Mouse (Mus musculus): Measurements from ENCODE around the gene Sh3bp5.

The Sh3bp5 gene

GRCm38 (mm10) chr14:31393546-31393890 lies 42.4 kb downstream of the Sh3bp5 start:
- DNase-seq (ENCODE audit: low spot score in 2 of 2) = no peak

GRCm38 (mm10) chr14:31392873-31393545 lies 42.9 kb downstream of the Sh3bp5 start:
- peak; percentile 54 to 71 for DNase-seq (ENCODE audit: low spot score in 2 of 2)

DNA sequence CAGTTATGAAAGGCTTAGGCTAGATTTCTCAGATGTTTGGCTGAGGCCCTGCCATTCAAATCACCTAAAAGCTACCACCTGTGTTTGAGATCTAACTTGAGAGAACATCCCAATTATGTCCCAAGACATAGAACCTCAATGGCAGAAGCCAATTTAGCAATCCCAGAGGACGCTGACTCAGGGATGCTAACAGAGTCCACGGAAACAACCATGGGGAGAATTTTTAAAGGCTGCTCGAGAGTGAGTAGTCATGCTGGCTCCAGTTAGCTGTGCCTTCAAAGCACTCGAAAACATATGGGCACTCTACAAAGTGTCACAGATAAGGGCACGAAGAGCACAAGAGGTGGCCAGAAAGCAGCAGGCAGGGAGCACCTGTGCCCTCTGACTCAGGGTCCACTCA lies 43.6 kb downstream of the Sh3bp5 start:
- DNase-seq (ENCODE audit: low spot score in 2 of 2) = no peak

DNA sequence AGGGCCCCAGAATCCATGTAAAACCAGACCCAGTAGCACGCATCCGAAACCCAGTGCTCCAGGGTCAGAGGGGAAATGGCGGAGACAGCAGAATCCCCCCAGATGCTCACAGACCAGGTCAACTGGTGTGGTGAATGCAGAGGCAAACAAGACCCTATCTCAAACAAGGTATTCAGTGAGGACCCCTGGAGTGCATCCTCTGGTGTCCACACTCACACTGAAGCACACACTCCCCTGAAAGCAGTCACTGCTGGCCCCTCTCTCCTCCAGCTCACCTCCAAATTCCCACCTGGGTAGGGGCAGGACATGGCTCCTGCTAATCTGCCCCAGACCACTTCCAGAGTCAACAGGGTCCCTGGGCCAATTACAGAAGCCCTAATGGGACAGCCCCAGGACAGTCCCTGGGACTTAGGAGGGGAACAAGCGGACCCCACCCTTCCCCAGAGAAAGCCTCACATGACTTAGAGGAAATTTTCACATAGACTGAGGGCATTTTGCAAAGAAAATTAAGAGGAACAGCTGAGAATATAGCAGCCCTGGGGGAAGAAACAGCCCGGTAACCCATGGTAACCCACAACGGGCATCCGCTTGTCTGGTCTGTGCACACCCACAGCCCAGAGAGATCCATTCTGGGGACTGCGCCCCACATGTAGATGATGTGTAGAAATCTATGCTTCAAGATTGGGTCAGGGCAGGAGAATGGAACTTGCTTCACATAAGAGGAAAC lies 46.3 kb downstream of the Sh3bp5 start:
- DNase-seq (ENCODE audit: low spot score in 2 of 2) = no peak

GRCm38 (mm10) chr14:31388086-31388872 lies 47.6 kb downstream of the Sh3bp5 start:
- no peak for DNase-seq (ENCODE audit: low spot score in 2 of 2)

- no peak for DNase-seq (ENCODE audit: low spot score in 2 of 2)
Observed at GRCm38 (mm10) chr14:31387301-31387981, 48.4 kb downstream of the Sh3bp5 start.

GRCm38 (mm10) chr14:31385977-31386697 lies 49.7 kb downstream of the Sh3bp5 start:
- DNase-seq (ENCODE audit: low spot score in 2 of 2) = peak; percentile 76 to 77

DNA sequence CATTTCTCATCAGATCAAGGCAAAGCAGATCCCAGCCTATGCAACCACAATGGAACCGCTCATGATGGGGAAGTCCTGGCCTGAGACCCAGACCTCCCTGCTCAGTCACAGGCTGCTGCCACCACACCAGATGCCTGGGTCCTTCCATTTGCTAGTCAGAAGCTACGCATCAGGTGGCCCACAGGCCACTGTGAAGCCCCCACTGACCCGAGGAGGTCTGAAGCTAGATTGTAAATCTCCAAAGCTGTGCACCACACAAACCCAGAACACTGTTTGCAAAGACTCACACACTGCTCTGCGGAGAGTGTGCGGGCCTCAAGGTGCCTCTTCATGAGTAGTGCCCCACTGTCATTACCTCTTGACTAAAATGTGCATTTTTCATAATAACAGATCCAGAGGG lies 50.5 kb downstream of the Sh3bp5 start:
- DNase-seq (ENCODE audit: low spot score in 2 of 2) = no peak

GRCm38 (mm10) chr14:31384366-31385323 lies 51.2 kb downstream of the Sh3bp5 start:
- DNase-seq (ENCODE audit: low spot score in 2 of 2) = no peak

DNA sequence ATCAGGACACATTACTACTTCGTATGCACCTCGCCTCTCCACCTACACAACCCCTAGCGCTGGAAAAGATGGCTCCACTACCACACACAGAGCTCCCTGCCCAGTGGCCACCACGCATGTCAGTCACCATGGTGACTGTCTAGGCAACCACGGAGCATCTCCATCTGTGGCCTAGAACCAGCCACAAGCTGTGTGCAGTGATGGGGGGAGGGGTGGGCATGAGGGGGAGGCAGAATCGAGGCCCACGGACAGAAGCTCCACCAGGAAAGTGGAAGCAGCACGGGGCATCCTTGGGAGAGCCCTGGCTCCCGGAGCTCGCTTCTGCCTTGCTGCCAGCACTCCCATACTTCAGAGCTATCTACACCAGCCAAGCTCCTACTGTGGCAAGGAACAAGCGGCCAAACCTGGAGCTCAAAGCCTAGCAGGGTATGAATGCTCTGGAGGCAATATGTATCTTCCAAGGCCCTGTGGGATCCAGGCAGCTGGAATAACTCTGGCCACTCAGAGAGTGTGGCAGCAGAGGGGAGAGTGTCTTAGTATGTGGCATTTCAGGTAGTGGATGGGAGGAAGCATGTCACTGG lies 52.3 kb downstream of the Sh3bp5 start:
- DNase-seq (ENCODE audit: low spot score in 2 of 2) = peak; percentile 78 to 88

DNA sequence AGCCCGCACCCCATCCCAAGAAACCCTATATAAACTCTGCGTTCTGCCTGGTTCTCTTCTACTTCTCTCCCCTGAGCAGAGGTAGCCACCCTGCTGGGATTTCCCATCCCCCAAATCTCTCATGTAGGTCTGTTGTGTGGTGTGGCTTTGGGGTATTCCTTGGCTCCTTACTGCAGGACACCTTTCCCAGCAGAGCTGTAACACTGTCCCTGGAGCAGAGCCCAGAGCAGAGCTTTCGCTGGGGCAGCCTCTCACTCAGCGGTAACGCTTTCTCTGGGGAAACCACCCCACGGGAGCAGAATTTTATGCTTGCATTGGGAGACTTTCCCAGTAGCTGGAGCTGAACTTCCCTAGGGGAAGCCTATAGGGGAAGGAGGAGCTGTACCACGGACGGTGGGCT lies 53.6 kb downstream of the Sh3bp5 start:
- no peak for DNase-seq (ENCODE audit: low spot score in 2 of 2)

DNA sequence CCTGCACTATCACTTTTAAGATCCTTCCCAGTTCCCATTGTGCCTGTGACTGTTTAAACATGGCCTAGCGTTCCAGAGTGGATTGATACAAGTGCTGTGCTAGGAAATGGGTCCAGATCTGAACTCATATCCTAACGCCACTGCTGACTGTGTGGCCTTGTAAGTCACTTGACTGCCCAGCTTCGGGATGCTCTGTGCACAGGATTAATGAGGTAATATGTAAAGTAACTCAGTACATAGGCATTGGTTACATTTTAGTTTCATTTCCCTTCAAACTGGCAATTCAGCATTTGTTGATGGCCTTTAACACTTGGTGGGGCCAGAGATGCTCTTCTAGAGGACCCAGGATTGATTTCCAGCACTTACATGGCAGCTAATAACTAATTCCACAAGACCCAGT lies 59.5 kb downstream of the Sh3bp5 start:
- no peak for DNase-seq (ENCODE audit: low spot score in 2 of 2)

- no peak for DNase-seq (ENCODE audit: low spot score in 2 of 2)
Observed at GRCm38 (mm10) chr14:31374390-31374789, 61.5 kb downstream of the Sh3bp5 start.

DNA sequence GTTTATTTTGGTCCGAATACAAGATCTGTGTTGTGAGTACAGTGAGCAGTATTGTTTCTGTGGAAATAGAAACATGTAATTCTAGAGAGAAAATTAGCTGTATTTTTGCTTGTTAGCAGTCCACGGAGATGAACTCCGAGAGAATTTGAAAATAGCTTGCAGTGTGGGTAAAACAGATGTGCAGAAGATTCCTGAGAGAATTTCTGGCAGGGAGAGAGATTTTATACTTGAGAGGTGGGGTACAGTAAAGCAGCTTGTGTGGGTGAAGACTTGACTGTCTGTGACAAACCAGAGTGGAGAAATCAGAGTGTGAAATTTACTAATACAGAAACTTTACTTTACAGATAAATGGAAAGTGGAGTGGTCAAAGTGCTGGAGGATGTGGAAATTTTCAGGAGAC lies 66.5 kb downstream of the Sh3bp5 start:
- no peak for DNase-seq (ENCODE audit: low spot score in 2 of 2)

DNA sequence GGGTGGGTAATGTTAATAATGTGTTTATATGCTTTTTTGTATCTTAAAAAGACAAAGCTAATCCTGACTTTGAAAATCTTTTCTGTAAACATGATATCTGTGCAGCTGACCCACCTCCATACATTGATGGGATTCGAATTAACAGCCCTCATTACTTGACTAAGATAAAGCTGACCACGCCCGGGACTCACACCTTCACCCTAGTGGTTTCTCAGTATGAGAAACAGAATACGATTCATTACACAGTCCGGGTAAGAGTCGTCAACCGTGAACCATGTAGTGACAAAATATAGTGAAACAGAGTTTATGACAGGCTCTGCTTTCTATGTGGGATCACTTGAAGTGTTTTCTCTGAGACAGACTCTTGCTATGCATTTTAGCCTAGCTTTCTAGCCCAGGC lies 67.9 kb downstream of the Sh3bp5 start:
- DNase-seq (ENCODE audit: low spot score in 2 of 2) = no peak

DNA sequence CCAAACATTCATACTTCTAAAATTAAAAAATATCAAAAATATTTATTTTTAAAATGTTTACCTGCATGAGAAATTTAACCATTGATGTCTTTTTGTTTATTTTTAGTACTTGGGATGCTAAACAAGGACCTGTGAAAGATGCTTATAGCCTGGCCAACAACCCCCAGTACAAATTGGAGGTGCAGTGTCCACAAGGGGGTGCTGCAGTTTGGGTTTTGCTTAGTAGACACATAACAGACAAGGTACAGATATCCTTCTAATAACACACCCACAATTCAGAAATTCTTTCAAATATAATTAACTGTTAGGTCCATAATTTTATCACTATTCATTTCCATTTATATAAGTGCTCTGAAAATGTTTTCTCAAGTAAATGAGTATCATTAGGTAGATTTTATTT lies 70.5 kb downstream of the Sh3bp5 start:
- peak in 1 of 2 experiments; percentile 78 for DNase-seq (ENCODE audit: low spot score in 2 of 2)

DNA sequence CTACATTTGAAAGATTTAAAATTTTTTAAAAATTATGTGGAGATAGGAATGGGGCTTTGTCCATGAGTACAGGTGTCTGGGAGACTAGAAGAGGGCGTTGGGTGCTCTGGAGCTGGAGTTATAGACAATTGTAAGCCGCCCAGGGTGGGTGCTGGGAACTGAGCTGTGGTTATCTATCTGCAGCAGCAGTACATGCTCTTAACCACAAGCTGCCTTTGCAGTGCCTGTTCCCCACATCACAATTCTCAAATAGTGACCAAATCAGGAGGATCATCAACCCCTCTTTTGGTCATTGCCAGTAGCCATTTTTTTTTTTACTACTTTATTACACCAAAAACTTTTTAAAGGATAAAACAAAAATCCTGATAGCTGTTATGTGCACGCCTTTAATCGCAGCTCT lies 71.3 kb downstream of the Sh3bp5 start:
- no peak for DNase-seq (ENCODE audit: low spot score in 2 of 2)

- no peak for DNase-seq (ENCODE audit: low spot score in 2 of 2)
Observed at GRCm38 (mm10) chr14:31362236-31362635, 73.6 kb downstream of the Sh3bp5 start.

- DNase-seq (ENCODE audit: low spot score in 2 of 2) = no peak
Observed at GRCm38 (mm10) chr14:31345367-31345766, 90.5 kb downstream of the Sh3bp5 start.

DNA sequence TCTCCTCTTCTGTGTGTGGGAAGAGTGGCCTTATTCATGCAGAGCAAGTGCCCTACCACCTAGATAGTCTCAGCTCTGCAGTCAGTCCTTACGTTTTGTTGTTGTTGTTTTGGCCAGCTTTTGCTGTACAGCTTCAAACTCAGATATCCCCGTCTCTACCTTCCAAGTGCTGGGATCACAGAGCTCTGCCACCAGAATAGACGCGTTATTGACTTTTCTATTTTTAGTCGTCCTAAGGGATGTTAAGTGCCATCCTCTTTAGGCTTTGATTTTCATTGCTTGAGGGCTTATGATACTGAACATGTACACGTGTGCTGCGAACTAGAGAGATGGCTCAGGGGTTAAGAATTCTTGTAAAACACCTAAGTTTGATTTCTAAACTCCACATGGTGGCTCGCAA lies 92.6 kb downstream of the Sh3bp5 start:
- DNase-seq (ENCODE audit: low spot score in 2 of 2) = no peak

Data from right cerebral cortex, postnatal 10 days (tissue).